Mouse (Mus musculus) intestine, embryonic 16.5 days (tissue): ENCODE measurements around the gene Gtf2f1. TPM values are rescaled to one million over a fixed set of nuclear protein-coding genes. Genes with fewer than 3 reads are reported as not detected.

Experiments used
- ATAC-seq: fragments of 200-750 bp; cut with Nextera tagmentation; 2 replicates; pipeline ENCODE4 v1.8.0; 2017; ENCODE audit warnings: moderate TSS enrichment, moderate library complexity
- H3K27ac ChIP-seq: fragments of 300-500 bp; sonication (generic); 2 replicates; pipeline ENCODE4 v1.5.1; 2014; ENCODE audit warnings: mild to moderate bottlenecking, low read length
- H3K27me3 ChIP-seq: fragments of 300-500 bp; sonication (generic); replicated peaks from 2 replicates; pipeline ENCODE4 v1.6.1; 2014; ENCODE audit warnings: low read length, control low read depth, mixed read lengths; ENCODE audit not compliant: control insufficient read depth, insufficient read depth
- H3K36me3 ChIP-seq: fragments of 300-500 bp; sonication (generic); 2 replicates; pipeline ENCODE4 v1.6.1; 2014; ENCODE audit warnings: low read length, control low read depth; ENCODE audit not compliant: control insufficient read depth, insufficient read depth
- H3K4me1 ChIP-seq: fragments of 300-500 bp; sonication (generic); 2 replicates; pipeline ENCODE4 v1.6.1; 2014; ENCODE audit warnings: low read length, control low read depth, mixed read lengths; ENCODE audit not compliant: control insufficient read depth, insufficient read depth
- H3K4me2 ChIP-seq: fragments of 300-500 bp; sonication (generic); 2 replicates; pipeline ENCODE4 v1.6.1; 2014; ENCODE audit warnings: low read depth, low read length, control low read depth
- H3K4me3 ChIP-seq: fragments of 300-500 bp; sonication (generic); 2 replicates; pipeline ENCODE4 v1.5.1; 2014; ENCODE audit warnings: mild to moderate bottlenecking, low read length
- H3K9ac ChIP-seq: fragments of 300-500 bp; sonication (generic); 2 replicates; pipeline ENCODE4 v1.6.1; 2014; ENCODE audit warnings: low read depth, low read length
- H3K9me3 ChIP-seq: fragments of 300-500 bp; sonication (generic); 2 replicates; pipeline ENCODE4 v1.6.1; 2016; ENCODE audit warnings: low read length, control low read depth; ENCODE audit not compliant: control insufficient read depth
- WGBS: fragments of 180-500 bp; shearing (Covaris S2); extraction: QIAGEN DNeasy Blood & Tissue Kit; methylation state at CpG from one replicate; pipeline ENCODE4 v1.1.7; 2014; 5-methylcytosine and 5-hydroxymethylcytosine counted together
- polyA plus RNA-seq: library from polyadenylated mRNA; unstranded; fragments of >200 nt; fragmentation: Nextera tagmentation; extraction: Ambion mirVana; gene quantifications from 2 replicates; pipeline ENCODE4 v1.2.1, GENCODE M21; 2015

Gene Gtf2f1
- polyA plus RNA-seq, 1 experiment from 2014 or later: 60.9 TPM

GRCm38 (mm10) chr17:56963646-56964045 is 47.4 kb downstream of the Gtf2f1 start:
- Histone ChIP-seq H3K9ac (no peak overlapping the region), H3K4me1 (no peaks in the 10 kb centered on the region), H3K36me3 (no peaks in the 10 kb centered on the region), H3K27ac (no peak overlapping the region), H3K9me3 (no peaks in the 10 kb centered on the region), H3K4me3 (no peak overlapping the region), H3K27me3 (no peaks in the 10 kb centered on the region), H3K4me2 (no peak overlapping the region)
- no peak; the same call in 1 of the 2 replicates for ATAC-seq
- WGBS: 78% methylated on average over 6 of the region's 6 CpGs

- Histone ChIP-seq H3K4me3 (no peak overlapping the region), H3K9me3 (no peaks in the 10 kb centered on the region), H3K27me3 (no peaks in the 10 kb centered on the region), H3K27ac (no peak overlapping the region), H3K36me3 (no peaks in the 10 kb centered on the region), H3K4me2 (no peak overlapping the region), H3K9ac (no peak overlapping the region), H3K4me1 (no peaks in the 10 kb centered on the region; the same call in 1 of the 2 replicates)
- 0 out of 2 replicates have a peak, but pooled peaks have one; percentile 14 for ATAC-seq
- WGBS: 78% methylated on average over 5 of the region's 5 CpGs
Observed at GRCm38 (mm10) chr17:56962642-56963405, 48.3 kb downstream of the Gtf2f1 start.

GRCm38 (mm10) chr17:56961880-56962279 is 49.2 kb downstream of the Gtf2f1 start:
- H3K9me3 ChIP-seq: no peaks in the 10 kb centered on the region
- no peak overlapping the region for H3K9ac ChIP-seq
- H3K4me2 ChIP-seq: no peak overlapping the region
- no peak overlapping the region for H3K27ac ChIP-seq
- no peaks in the 10 kb centered on the region for H3K27me3 ChIP-seq
- ATAC-seq: no peak
- WGBS: 90% methylated on average over 4 of the region's 4 CpGs
- no peaks in the 10 kb centered on the region; the same call in 1 of the 2 replicates for H3K4me1 ChIP-seq
- H3K36me3 ChIP-seq: no peaks in the 10 kb centered on the region
- no peak overlapping the region for H3K4me3 ChIP-seq

- 77% methylated on average over 4 of the region's 4 CpGs for WGBS
- Histone ChIP-seq H3K36me3 (no peaks in the 10 kb centered on the region), H3K27me3 (no peaks in the 10 kb centered on the region), H3K9ac (no peak overlapping the region), H3K27ac (no peak overlapping the region), H3K4me2 (no peak overlapping the region), H3K4me1 (no peaks in the 10 kb centered on the region; the same call in 1 of the 2 replicates), H3K4me3 (no peak overlapping the region), H3K9me3 (no peaks in the 10 kb centered on the region)
- no peak for ATAC-seq
Observed at GRCm38 (mm10) chr17:56958667-56959066, 52.4 kb downstream of the Gtf2f1 start.

GRCm38 (mm10) chr17:56957763-56958429 is 53.2 kb downstream of the Gtf2f1 start:
- no peaks in the 10 kb centered on the region; the same call in 1 of the 2 replicates for H3K4me1 ChIP-seq
- WGBS: 26% methylated on average over 11 of the region's 11 CpGs
- peak; percentile 86 for ATAC-seq

GRCm38 (mm10) chr17:56954871-56955270 is 56.2 kb downstream of the Gtf2f1 start:
- H3K36me3 ChIP-seq: no peaks in the 10 kb centered on the region
- H3K9me3 ChIP-seq: no peaks in the 10 kb centered on the region
- no peak overlapping the region for H3K4me2 ChIP-seq
- H3K4me1 ChIP-seq: no peaks in the 10 kb centered on the region; the same call in 1 of the 2 replicates
- ATAC-seq: no peak
- H3K27me3 ChIP-seq: no peaks in the 10 kb centered on the region
- WGBS: 78% methylated on average over 7 of the region's 7 CpGs
- H3K9ac ChIP-seq: no peak overlapping the region
- H3K4me3 ChIP-seq: no peak overlapping the region
- H3K27ac ChIP-seq: no peak overlapping the region

More at GRCm38 (mm10) chr17:56957763-56958429, 53.2 kb downstream of the Gtf2f1 start:
- Histone ChIP-seq H3K36me3 (no peaks in the 10 kb centered on the region), H3K4me2 (no peak overlapping the region), H3K4me3 (no peak overlapping the region), H3K9me3 (no peaks in the 10 kb centered on the region), H3K27me3 (no peaks in the 10 kb centered on the region), H3K9ac (no peak overlapping the region; the same call in 1 of the 2 replicates), H3K27ac (no peak overlapping the region)

Other genes starting within 250 kb of the Gtf2f1 start
- gene Dus3l, start 246.5 kb downstream of the Gtf2f1 start, polyA plus RNA-seq: 37.6 and 40.0 TPM in 2 replicates
- gene Prr22, start 241.0 kb downstream of the Gtf2f1 start, polyA plus RNA-seq: 0.84 and 1.6 TPM in 2 replicates
- gene Rfx2, start 180.3 kb downstream of the Gtf2f1 start, polyA plus RNA-seq: 2.5 and 3.4 TPM in 2 replicates
- not detected in 2 replicates for gene Acsbg2, start 136.8 kb downstream of the Gtf2f1 start, polyA plus RNA-seq
- gene 1700061G19Rik, start 135.8 kb downstream of the Gtf2f1 start, polyA plus RNA-seq: 0.12 and 0.17 TPM in 2 replicates
- 22.6 and 26.2 TPM in 2 replicates for gene Mllt1, start 75.9 kb downstream of the Gtf2f1 start, polyA plus RNA-seq
- 0.65 and 0.88 TPM in 2 replicates for gene Acer1, start 29.2 kb downstream of the Gtf2f1 start, polyA plus RNA-seq
- gene Clpp, start 21.0 kb downstream of the Gtf2f1 start, polyA plus RNA-seq: 157 and 174 TPM in 2 replicates
- gene Alkbh7, start 13.9 kb downstream of the Gtf2f1 start, polyA plus RNA-seq: 41.7 and 43.7 TPM in 2 replicates
- gene Pspn, start 11.3 kb downstream of the Gtf2f1 start, polyA plus RNA-seq: 0.44 TPM in 1 of 2 replicates, not detected in the other
- 0.37 and 0.58 TPM in 2 replicates for gene Gm17949, start 181 bp upstream of the Gtf2f1 start, polyA plus RNA-seq
- 15.7 and 16.7 TPM in 2 replicates for gene Khsrp, start 20.2 kb upstream of the Gtf2f1 start, polyA plus RNA-seq
- gene Slc25a41, start 30.4 kb upstream of the Gtf2f1 start, polyA plus RNA-seq: not detected in 2 replicates
- 113 TPM in 2 replicates for gene Crb3, start 47.8 kb upstream of the Gtf2f1 start, polyA plus RNA-seq
- gene Slc25a23, start 48.6 kb upstream of the Gtf2f1 start, polyA plus RNA-seq: 5.7 and 6.7 TPM in 2 replicates
- gene Dennd1c, start 67.2 kb upstream of the Gtf2f1 start, polyA plus RNA-seq: 7.4 and 8.1 TPM in 2 replicates
- gene Tubb4a, start 76.5 kb upstream of the Gtf2f1 start, polyA plus RNA-seq: 20.3 and 22.6 TPM in 2 replicates
- gene Tnfsf9, start 94.0 kb upstream of the Gtf2f1 start, polyA plus RNA-seq: 6.0 and 6.2 TPM in 2 replicates
- gene Cd70, start 138.5 kb upstream of the Gtf2f1 start, polyA plus RNA-seq: not detected in 2 replicates
- gene Tnfsf14, start 182.9 kb upstream of the Gtf2f1 start, polyA plus RNA-seq: 0.21 and 0.43 TPM in 2 replicates
- 5.0 and 8.2 TPM in 2 replicates for gene C3, start 216.8 kb upstream of the Gtf2f1 start, polyA plus RNA-seq
- 34.9 and 37.0 TPM in 2 replicates for gene Gpr108, start 237.2 kb upstream of the Gtf2f1 start, polyA plus RNA-seq
- gene Trip10, start 238.2 kb upstream of the Gtf2f1 start, polyA plus RNA-seq: 46.9 and 47.4 TPM in 2 replicates